Mouse (Mus musculus): ENCODE results near the gene Gm12169. TPM values are rescaled to one million over a fixed set of nuclear protein-coding genes. Genes with fewer than 3 reads are reported as not detected.

Gm12169 gene
- polyA plus RNA-seq, 1 experiment from 2014 or later = not detected

- Histone ChIP-seq H3K27ac (no peak overlapping the region), H3K9me3 (replicated peaks) (no peaks in the 10 kb centered on the region), H3K9ac (no peak overlapping the region), H3K4me1 (no peaks in the 10 kb centered on the region), H3K36me3 (no peaks in the 10 kb centered on the region), H3K27me3 (no peaks in the 10 kb centered on the region), H3K4me3 (replicated peaks) (no peak overlapping the region), H3K4me2 (no peak overlapping the region)
- no peak for ATAC-seq (replicated peaks; ENCODE audit: low FRiP score)
- 89% methylated on average over 4 of the region's 4 CpGs for whole genome bisulfite sequencing
These were observed 25.7 kb downstream of the Gm12169 start for GRCm38 (mm10) chr11:46549721-46550120.

DNA sequence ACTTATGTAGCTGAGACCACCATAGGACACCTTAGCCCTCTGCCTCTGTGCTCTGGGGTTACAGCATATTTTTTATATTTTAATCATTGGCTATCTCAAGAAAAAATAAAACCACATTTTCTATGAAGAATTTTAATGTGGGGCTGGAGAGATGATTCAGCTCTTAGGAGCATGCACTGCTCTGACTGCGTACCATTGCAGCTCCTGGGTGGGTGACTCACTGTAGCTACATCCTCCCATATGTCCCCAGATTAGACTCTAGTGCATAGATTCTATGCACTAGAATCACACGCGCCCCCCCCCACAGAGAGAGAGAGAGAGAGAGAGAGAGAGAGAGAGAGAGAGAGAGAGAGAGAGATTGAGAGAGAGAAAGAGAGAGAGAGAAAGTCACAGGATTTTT is 28.7 kb downstream of the Gm12169 start:
- Histone ChIP-seq H3K36me3 (no peaks in the 10 kb centered on the region), H3K27ac (no peak overlapping the region), H3K4me1 (no peaks in the 10 kb centered on the region), H3K27me3 (no peaks in the 10 kb centered on the region), H3K9me3 (replicated peaks) (no peaks in the 10 kb centered on the region), H3K4me3 (replicated peaks) (no peak overlapping the region), H3K9ac (no peak overlapping the region), H3K4me2 (no peak overlapping the region)
- ATAC-seq (replicated peaks; ENCODE audit: low FRiP score) = no peak
- 88% methylated on average over 3 of the region's 3 CpGs for WGBS

GRCm38 (mm10) chr11:46561096-46561495 is 37.1 kb downstream of the Gm12169 start:
- H3K4me2 ChIP-seq = no peak overlapping the region
- H3K9ac ChIP-seq = no peak overlapping the region
- H3K27ac ChIP-seq = no peak overlapping the region
- 81% methylated on average over 4 of the region's 4 CpGs for WGBS
- H3K27me3 ChIP-seq = no peaks in the 10 kb centered on the region
- H3K36me3 ChIP-seq = no peaks in the 10 kb centered on the region
- H3K4me1 ChIP-seq = no peaks in the 10 kb centered on the region
- no peak for ATAC-seq (replicated peaks; ENCODE audit: low FRiP score)
- H3K9me3 ChIP-seq (replicated peaks) = no peaks in the 10 kb centered on the region
- no peak overlapping the region for H3K4me3 ChIP-seq (replicated peaks)

DNA sequence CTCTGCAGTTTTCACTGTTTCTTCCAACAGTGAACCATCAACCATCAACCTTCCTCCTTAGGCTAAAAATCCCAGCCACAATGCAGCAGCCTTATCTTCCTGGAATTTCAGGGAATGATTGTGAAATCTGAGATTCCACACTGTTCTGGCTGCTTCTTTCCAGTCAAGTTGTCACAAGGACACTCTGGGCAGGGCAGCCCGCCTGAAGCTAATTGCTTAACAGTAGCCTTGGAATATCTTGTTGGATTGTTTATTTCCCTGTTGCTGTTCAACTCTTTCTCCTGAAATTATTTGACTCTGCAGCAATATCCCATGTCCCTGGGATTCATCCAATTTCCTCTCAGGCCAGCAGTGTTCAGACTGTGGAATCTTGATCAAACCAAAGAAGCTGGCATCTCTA is 40.7 kb downstream of the Gm12169 start:
- Histone ChIP-seq H3K36me3 (no peaks in the 10 kb centered on the region), H3K9me3 (replicated peaks) (no peaks in the 10 kb centered on the region), H3K9ac (no peak overlapping the region), H3K4me1 (no peaks in the 10 kb centered on the region), H3K4me3 (replicated peaks) (no peak overlapping the region), H3K4me2 (no peak overlapping the region), H3K27ac (no peak overlapping the region), H3K27me3 (no peaks in the 10 kb centered on the region)
- no peak for ATAC-seq (replicated peaks; ENCODE audit: low FRiP score)
- WGBS = 56% methylated on average over 1 of the region's 1 CpGs

- Histone ChIP-seq H3K9me3 (replicated peaks) (no peaks in the 10 kb centered on the region), H3K9ac (no peak overlapping the region), H3K27ac (no peak overlapping the region), H3K4me3 (replicated peaks) (no peak overlapping the region), H3K4me2 (no peak overlapping the region), H3K4me1 (no peaks in the 10 kb centered on the region), H3K27me3 (no peaks in the 10 kb centered on the region), H3K36me3 (no peaks in the 10 kb centered on the region)
- no peak for ATAC-seq (replicated peaks; ENCODE audit: low FRiP score)
- WGBS = 96% methylated on average over 2 of the region's 2 CpGs
These were observed 42.0 kb downstream of the Gm12169 start for GRCm38 (mm10) chr11:46565967-46566366.

DNA sequence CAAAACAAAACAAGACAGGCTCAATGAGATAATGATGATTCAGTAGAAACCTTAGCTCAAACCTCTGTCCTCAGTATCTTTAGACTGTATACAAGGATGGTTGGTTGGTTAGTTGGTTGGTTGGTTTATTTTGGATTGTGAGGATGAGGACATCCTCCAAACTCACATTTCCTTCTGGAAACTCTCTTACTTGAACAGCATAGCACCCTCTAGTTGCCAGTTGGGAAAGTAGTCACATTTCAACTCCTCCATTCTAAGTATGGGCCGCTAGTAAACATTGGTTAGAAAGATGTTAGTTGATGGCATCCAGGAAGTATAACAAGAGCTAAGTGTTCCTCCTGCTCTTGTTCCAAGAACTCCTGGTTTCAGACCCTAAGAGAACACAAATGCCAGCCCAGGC is 45.1 kb downstream of the Gm12169 start:
- Histone ChIP-seq H3K9ac (no peak overlapping the region), H3K4me3 (replicated peaks) (no peak overlapping the region), H3K4me1 (no peaks in the 10 kb centered on the region), H3K27me3 (no peaks in the 10 kb centered on the region), H3K4me2 (no peak overlapping the region), H3K36me3 (no peaks in the 10 kb centered on the region), H3K27ac (no peak overlapping the region), H3K9me3 (replicated peaks) (no peaks in the 10 kb centered on the region)
- no peak for ATAC-seq (replicated peaks; ENCODE audit: low FRiP score)
- WGBS = 78% methylated on average over 1 of the region's 1 CpGs

GRCm38 (mm10) chr11:46571327-46571726 is 47.3 kb downstream of the Gm12169 start, which contains the start of gene BC053393:
TSS of gene BC053393 (plus strand) at chr11:46571536.
- no peaks in the 10 kb centered on the region for H3K4me1 ChIP-seq
- 71% methylated on average over 1 of the region's 1 CpGs for WGBS
- H3K9me3 ChIP-seq (replicated peaks) = no peaks in the 10 kb centered on the region
- H3K4me3 ChIP-seq (replicated peaks) = no peak within 1 kb of the TSS
- H3K4me2 ChIP-seq = no peak within 1 kb of the TSS
- H3K9ac ChIP-seq = no peak within 1 kb of the TSS
- H3K27me3 ChIP-seq = no peaks in the 10 kb centered on the region
- no peak for ATAC-seq (replicated peaks; ENCODE audit: low FRiP score)
- H3K36me3 ChIP-seq = no peaks in the 10 kb centered on the region
- H3K27ac ChIP-seq = no peak within 1 kb of the TSS

GRCm38 (mm10) chr11:46578771-46579281 is 54.8 kb downstream of the Gm12169 start:
- no peak overlapping the region for H3K4me3 ChIP-seq (replicated peaks)
- no peaks in the 10 kb centered on the region for H3K27me3 ChIP-seq
- no peaks in the 10 kb centered on the region for H3K36me3 ChIP-seq
- no peak overlapping the region for H3K4me2 ChIP-seq
- H3K27ac ChIP-seq = no peak overlapping the region
- H3K9ac ChIP-seq = no peak overlapping the region
- WGBS = 40% methylated on average over 5 of the region's 5 CpGs
- H3K4me1 ChIP-seq = no peaks in the 10 kb centered on the region
- H3K9me3 ChIP-seq (replicated peaks) = no peaks in the 10 kb centered on the region
- ATAC-seq (replicated peaks; ENCODE audit: low FRiP score) = 0 out of 2 replicates have a peak, but pooled peaks have one; percentile 69

DNA sequence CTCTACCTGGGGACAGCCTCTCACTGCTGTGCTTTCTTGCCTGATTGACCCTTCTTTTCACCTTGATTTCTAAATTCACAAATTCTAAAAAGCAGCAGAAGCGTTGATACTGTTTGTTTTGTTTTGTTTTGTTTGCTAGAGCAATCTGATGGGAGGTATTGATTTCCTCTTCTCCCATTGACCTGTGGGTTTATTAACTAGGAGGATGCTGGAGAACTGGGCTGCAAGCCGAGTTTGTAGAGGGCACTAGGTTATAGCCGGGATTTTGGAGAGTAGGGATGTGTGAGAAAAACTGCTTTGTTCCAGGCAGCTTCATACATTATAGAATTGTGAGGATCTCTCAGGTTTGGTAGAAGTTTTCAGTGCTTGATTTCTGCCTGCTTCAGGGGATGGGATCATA is 56.4 kb downstream of the Gm12169 start:
- H3K4me3 ChIP-seq (replicated peaks) = no peak overlapping the region
- no peak overlapping the region for H3K27ac ChIP-seq
- no peaks in the 10 kb centered on the region for H3K4me1 ChIP-seq
- no peaks in the 10 kb centered on the region for H3K9me3 ChIP-seq (replicated peaks)
- ATAC-seq (replicated peaks; ENCODE audit: low FRiP score) = no peak
- H3K36me3 ChIP-seq = no peaks in the 10 kb centered on the region
- WGBS = 79% methylated on average over 3 of the region's 3 CpGs
- H3K9ac ChIP-seq = no peak overlapping the region
- H3K4me2 ChIP-seq = no peak overlapping the region
- H3K27me3 ChIP-seq = no peaks in the 10 kb centered on the region

DNA sequence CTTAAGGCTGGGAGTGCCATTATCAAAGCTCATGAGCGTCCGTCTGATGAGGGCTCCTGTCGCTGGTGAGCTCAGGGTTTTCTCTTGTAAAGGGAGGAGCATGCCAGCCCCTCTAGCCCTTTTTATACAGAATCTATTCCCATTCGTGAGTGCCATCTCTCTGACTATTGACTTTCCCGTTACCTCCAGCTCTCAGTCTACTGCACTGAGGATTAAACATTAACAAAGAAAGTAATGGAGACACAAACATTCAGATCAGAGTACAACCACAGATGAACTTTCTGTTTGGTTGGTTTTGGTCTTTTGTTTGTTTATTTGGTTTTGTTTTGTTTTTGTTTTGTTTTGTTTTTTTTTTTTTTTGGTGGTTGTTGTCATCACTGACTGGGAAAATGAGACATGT is 58.7 kb downstream of the Gm12169 start:
- 71% methylated on average over 5 of the region's 5 CpGs for WGBS

More for the DNA sequence above, 58.7 kb downstream of the Gm12169 start:
- Histone ChIP-seq H3K27ac (no peak overlapping the region), H3K4me3 (replicated peaks) (no peak overlapping the region), H3K4me2 (no peak overlapping the region), H3K27me3 (no peaks in the 10 kb centered on the region), H3K9me3 (replicated peaks) (no peaks in the 10 kb centered on the region), H3K36me3 (no peaks in the 10 kb centered on the region), H3K9ac (no peak overlapping the region), H3K4me1 (no peaks in the 10 kb centered on the region)
- no peak for ATAC-seq (replicated peaks; ENCODE audit: low FRiP score)

Other genes starting within 250 kb of the Gm12169 start
- 15.3 and 15.5 TPM in 2 replicates for gene Cyfip2, start 211.4 kb upstream of the Gm12169 start, polyA plus RNA-seq (2015; fragmentation: Nextera tagmentation; extraction: Ambion mirVana)
- gene Itk, start 134.7 kb upstream of the Gm12169 start, polyA plus RNA-seq (2015; fragmentation: Nextera tagmentation; extraction: Ambion mirVana) = 0.18 and 0.28 TPM in 2 replicates
- gene Fam71b, start 127.7 kb upstream of the Gm12169 start, polyA plus RNA-seq (2015; fragmentation: Nextera tagmentation; extraction: Ambion mirVana) = not detected in 2 replicates
- gene Med7, start 87.3 kb upstream of the Gm12169 start, polyA plus RNA-seq (2015; fragmentation: Nextera tagmentation; extraction: Ambion mirVana) = 80.5 and 81.3 TPM in 2 replicates
- gene Havcr2, start 69.3 kb upstream of the Gm12169 start, polyA plus RNA-seq (2015; fragmentation: Nextera tagmentation; extraction: Ambion mirVana) = 0.09 TPM in 1 of 2 replicates, not detected in the other
- gene BC053393, start 47.3 kb downstream of the Gm12169 start, polyA plus RNA-seq (2015; fragmentation: Nextera tagmentation; extraction: Ambion mirVana) = not detected in 2 replicates
- gene Dppa1, start 105.0 kb downstream of the Gm12169 start, polyA plus RNA-seq (2015; fragmentation: Nextera tagmentation; extraction: Ambion mirVana) = not detected in 2 replicates
- 0.81 and 1.7 TPM in 2 replicates for gene Timd2, start 182.8 kb downstream of the Gm12169 start, polyA plus RNA-seq (2015; fragmentation: Nextera tagmentation; extraction: Ambion mirVana)
- gene Havcr1, start 210.9 kb downstream of the Gm12169 start, polyA plus RNA-seq (2015; fragmentation: Nextera tagmentation; extraction: Ambion mirVana) = 0.36 and 0.45 TPM in 2 replicates